Mouse (Mus musculus) stomach, embryonic 16.5 days (tissue): Measurements from ENCODE around the gene Cmtm8. TPM values are rescaled to one million over a fixed set of nuclear protein-coding genes. Genes with fewer than 3 reads are reported as not detected.
A peak's percentile ranks its signal among the peaks of the same experiment; 100 is the strongest.

Experiments used
- ATAC-seq: fragments of 200-750 bp; cut with Nextera tagmentation; 2 replicates; pipeline ENCODE4 v1.8.0; 2017; ENCODE audit warnings: moderate number of reproducible peaks, moderate TSS enrichment; ENCODE audit not compliant: insufficient read depth, low FRiP score
- H3K27ac ChIP-seq: fragments of 300-500 bp; sonication (generic); 2 replicates; pipeline ENCODE4 v1.5.1; 2014; ENCODE audit warnings: low read length
- H3K27me3 ChIP-seq: fragments of 300-500 bp; sonication (generic); 2 replicates; pipeline ENCODE4 v1.6.1; 2014; ENCODE audit warnings: low read length, control low read depth, mixed read lengths; ENCODE audit not compliant: control insufficient read depth, insufficient read depth
- H3K36me3 ChIP-seq: fragments of 300-500 bp; sonication (generic); 2 replicates; pipeline ENCODE4 v1.6.1; 2014; ENCODE audit warnings: low read length; ENCODE audit not compliant: control insufficient read depth, insufficient read depth
- H3K4me1 ChIP-seq: fragments of 300-500 bp; sonication (generic); 2 replicates; pipeline ENCODE4 v1.6.1; 2014; ENCODE audit warnings: low read length, control low read depth, mixed read lengths; ENCODE audit not compliant: control insufficient read depth, insufficient read depth
- H3K4me2 ChIP-seq: fragments of 300-500 bp; sonication (generic); 2 replicates; pipeline ENCODE4 v1.6.1; 2014; ENCODE audit warnings: low read depth, low read length, mixed read lengths
- H3K4me3 ChIP-seq: fragments of 300-500 bp; sonication (generic); replicated peaks from 2 replicates; pipeline ENCODE4 v1.5.1; 2014; ENCODE audit warnings: mild to moderate bottlenecking, low read length
- H3K9ac ChIP-seq: fragments of 300-500 bp; sonication (generic); 2 replicates; pipeline ENCODE4 v1.6.1; 2014; ENCODE audit warnings: low read length
- H3K9me3 ChIP-seq: fragments of 300-500 bp; sonication (generic); replicated peaks from 2 replicates; pipeline ENCODE4 v1.6.1; 2016; ENCODE audit warnings: low read length, control low read depth; ENCODE audit not compliant: control insufficient read depth
- WGBS: fragments of 180-500 bp; shearing (Covaris S2); extraction: QIAGEN DNeasy Blood & Tissue Kit; methylation state at CpG from one replicate; pipeline ENCODE4 v1.1.7; 2014; 5-methylcytosine and 5-hydroxymethylcytosine counted together
- polyA plus RNA-seq: library from polyadenylated mRNA; unstranded; fragments of >200 nt; fragmentation: Nextera tagmentation; extraction: Ambion mirVana; gene quantifications from 2 replicates; pipeline ENCODE4 v1.2.1, GENCODE M21; 2015

Gene Cmtm8
- polyA plus RNA-seq, 1 experiment from 2014 or later = 59.5 TPM

GRCm38 (mm10) chr9:114785432-114786125, 58.4 kb downstream of the Cmtm8 start:
- 20% methylated on average over 16 of the region's 16 CpGs for WGBS
- no peak overlapping the region for H3K9ac ChIP-seq
- H3K36me3 ChIP-seq = no peaks in the 10 kb centered on the region
- no peaks in the 10 kb centered on the region for H3K27me3 ChIP-seq
- no peaks in the 10 kb centered on the region; the same call in 1 of the 2 replicates for H3K9me3 ChIP-seq
- no peak for ATAC-seq
- H3K27ac ChIP-seq = no peak overlapping the region
- no peak overlapping the region for H3K4me3 ChIP-seq
- no peak overlapping the region for H3K4me2 ChIP-seq
- H3K4me1 ChIP-seq = peaks cover 12% of the 10 kb centered on the region

- Histone ChIP-seq H3K9me3 (no peaks in the 10 kb centered on the region), H3K9ac (peak within 1 kb of the TSS; percentile 87), H3K27me3 (no peaks in the 10 kb centered on the region), H3K4me1 (peaks cover 19% of the 10 kb centered on the region), H3K36me3 (no peaks in the 10 kb centered on the region), H3K4me2 (peak within 1 kb of the TSS; percentile 84), H3K27ac (peak within 1 kb of the TSS; percentile 90), H3K4me3 (peak within 1 kb of the TSS; percentile 70)
- peak; percentile 91 for ATAC-seq
- under 1% methylated on average over 54 of the region's 54 CpGs for WGBS
These were observed 62.3 kb downstream of the Cmtm8 start, which contains the start of gene Cmtm7 for GRCm38 (mm10) chr9:114781526-114782212. Gene Cmtm7 (minus strand): TSS chr9:114781856.

- peak overlapping the region; percentile 90 for H3K27ac ChIP-seq
- H3K36me3 ChIP-seq = no peaks in the 10 kb centered on the region
- H3K9ac ChIP-seq = peak overlapping the region; percentile 87
- no peaks in the 10 kb centered on the region for H3K27me3 ChIP-seq
- peaks cover 19% of the 10 kb centered on the region for H3K4me1 ChIP-seq
- H3K4me2 ChIP-seq = peak overlapping the region; percentile 84
- H3K9me3 ChIP-seq = no peaks in the 10 kb centered on the region
- peak overlapping the region; percentile 70 for H3K4me3 ChIP-seq
- peak; percentile 63 for ATAC-seq
- 1% methylated on average over 38 of the region's 38 CpGs for WGBS
These were observed 63.0 kb downstream of the Cmtm8 start for GRCm38 (mm10) chr9:114780746-114781525.

- peak overlapping the region; percentile 87 for H3K9ac ChIP-seq
These were observed 63.8 kb downstream of the Cmtm8 start for GRCm38 (mm10) chr9:114779984-114780745.

GRCm38 (mm10) chr9:114778877-114779276, 65.1 kb downstream of the Cmtm8 start:
- Histone ChIP-seq H3K9ac (no peak overlapping the region), H3K36me3 (no peaks in the 10 kb centered on the region), H3K4me3 (no peak overlapping the region), H3K27me3 (no peaks in the 10 kb centered on the region), H3K27ac (no peak overlapping the region), H3K4me2 (no peak overlapping the region), H3K4me1 (peaks cover 18% of the 10 kb centered on the region), H3K9me3 (no peaks in the 10 kb centered on the region)
- 84% methylated on average over 7 of the region's 7 CpGs for WGBS
- ATAC-seq = no peak

More at GRCm38 (mm10) chr9:114779984-114780745, 63.8 kb downstream of the Cmtm8 start:
- Histone ChIP-seq H3K9me3 (no peaks in the 10 kb centered on the region), H3K27me3 (no peaks in the 10 kb centered on the region), H3K36me3 (no peaks in the 10 kb centered on the region), H3K4me1 (peaks cover 17% of the 10 kb centered on the region), H3K4me2 (peak overlapping the region; percentile 84), H3K4me3 (peak overlapping the region; percentile 70), H3K27ac (peak overlapping the region; percentile 90)
- 32% methylated on average over 23 of the region's 23 CpGs for WGBS
- no peak for ATAC-seq

- H3K27me3 ChIP-seq = no peaks in the 10 kb centered on the region
- H3K4me1 ChIP-seq = peaks cover 18% of the 10 kb centered on the region
- H3K9me3 ChIP-seq = no peaks in the 10 kb centered on the region
- WGBS = 77% methylated on average over 7 of the region's 7 CpGs
- H3K36me3 ChIP-seq = no peaks in the 10 kb centered on the region
- H3K9ac ChIP-seq = no peak overlapping the region
- no peak for ATAC-seq
- H3K27ac ChIP-seq = no peak overlapping the region
- no peak overlapping the region for H3K4me3 ChIP-seq
- no peak overlapping the region for H3K4me2 ChIP-seq
These were observed 65.9 kb downstream of the Cmtm8 start for GRCm38 (mm10) chr9:114778047-114778390.

GRCm38 (mm10) chr9:114777178-114778046, 66.5 kb downstream of the Cmtm8 start:
- no peak overlapping the region for H3K4me2 ChIP-seq
- no peak overlapping the region for H3K9ac ChIP-seq
- H3K27ac ChIP-seq = no peak overlapping the region
- no peaks in the 10 kb centered on the region for H3K27me3 ChIP-seq
- whole genome bisulfite sequencing = 59% methylated on average over 6 of the region's 6 CpGs
- peaks cover 18% of the 10 kb centered on the region for H3K4me1 ChIP-seq
- ATAC-seq = no peak
- peaks cover 4% of the 10 kb centered on the region; the same call in 1 of the 2 replicates for H3K36me3 ChIP-seq
- H3K4me3 ChIP-seq = no peak overlapping the region
- no peaks in the 10 kb centered on the region for H3K9me3 ChIP-seq

- H3K36me3 ChIP-seq = peaks cover 9% of the 10 kb centered on the region; the same call in 1 of the 2 replicates
- peaks cover 14% of the 10 kb centered on the region for H3K4me1 ChIP-seq
- H3K4me2 ChIP-seq = no peak overlapping the region
- no peak overlapping the region for H3K9ac ChIP-seq
- 77% methylated on average over 3 of the region's 3 CpGs for WGBS
- H3K27me3 ChIP-seq = no peaks in the 10 kb centered on the region
- no peak for ATAC-seq
- no peaks in the 10 kb centered on the region for H3K9me3 ChIP-seq
- no peak overlapping the region for H3K27ac ChIP-seq
- H3K4me3 ChIP-seq = no peak overlapping the region
These were observed 67.6 kb downstream of the Cmtm8 start for GRCm38 (mm10) chr9:114776361-114776760.
